ENCODE assay signal across 9 mouse cellular contexts in the genomic region with DNA sequence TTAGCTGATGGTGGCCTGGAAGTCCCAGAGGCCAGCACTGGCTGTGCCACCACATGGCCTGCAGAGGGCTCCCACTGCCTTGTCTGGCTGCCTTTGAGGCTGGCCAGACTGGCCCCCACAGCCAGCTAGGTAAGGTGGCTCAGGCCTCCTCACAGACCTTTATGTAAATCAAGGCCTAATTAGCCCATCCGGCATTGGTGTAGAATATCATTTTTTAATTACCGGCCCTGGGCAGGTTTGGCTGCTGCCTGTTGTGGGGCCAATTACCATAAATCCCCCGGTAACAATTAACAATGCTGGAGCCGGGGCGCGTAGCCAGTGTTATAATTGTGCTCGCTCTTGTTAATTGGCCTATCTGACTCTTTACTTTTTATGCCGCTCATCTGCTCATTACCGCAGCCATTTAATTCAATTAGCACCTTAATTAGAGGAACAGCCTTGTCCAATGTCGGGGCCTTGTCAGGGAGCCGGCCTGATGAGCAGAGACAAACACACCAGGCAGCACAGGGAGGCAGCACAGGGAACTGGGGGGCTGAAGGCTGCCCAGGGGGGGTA.
A peak's percentile ranks its signal among the peaks of the same experiment; 100 is the strongest.
DNase-seq lines count a peak whose midpoint lies in the region; ATAC-seq lines count a peak whose summit lies in the region.
"Had no signal": no experiment of that assay in that cellular context is flagged by ENCODE, and none has a peak within 500 bp of the region (broad histone marks: within the 10 kb centered on the region; RNA-seq: fewer than 3 reads in every experiment).

No protein-coding gene starts in this region.

- no peaks in the 10 kb centered on the region for H3K9me3 ChIP-seq in hindbrain, embryonic 10.5 days
- H3K9me3 ChIP-seq in midbrain, embryonic 14.5 days (ENCODE audit: control insufficient read depth, low read length): no peaks in the 10 kb centered on the region
- H3K9me3 ChIP-seq: liver, embryonic 13.5 days had no signal

- H3K27me3 ChIP-seq in hindbrain, embryonic 10.5 days (ENCODE audit: insufficient read depth, poor library complexity, severe bottlenecking): peaks cover 69% of the 10 kb centered on the region
- peaks cover 22% of the 10 kb centered on the region for H3K27me3 ChIP-seq in midbrain, embryonic 14.5 days (ENCODE audit: control insufficient read depth, insufficient read depth, low read length)

- H3K36me3 ChIP-seq in hindbrain, embryonic 10.5 days: no peaks in the 10 kb centered on the region
- no peaks in the 10 kb centered on the region for H3K36me3 ChIP-seq in midbrain, embryonic 14.5 days (ENCODE audit: control insufficient read depth, insufficient read depth, low read length)
- H3K36me3 ChIP-seq: liver, embryonic 13.5 days had no signal

- DNase-seq in adrenal gland, postnatal 25 days: peak; percentile 16
- no peak for DNase-seq in adrenal gland, adult 18-20 months (ENCODE audit: low spot score in 2 of 2)
- peak; percentile 34 to 39 for DNase-seq in right cerebral cortex, postnatal 10 days (ENCODE audit: low spot score in 2 of 2)
- no peak for DNase-seq in right cerebral cortex, postnatal 25 days
- peak; percentile 20 for DNase-seq in hindbrain, embryonic 10.5 days (ENCODE audit: low spot score)
- DNase-seq in midbrain, embryonic 14.5 days: peak; percentile 72
- DNase-seq in ovary, adult 18-20 months (ENCODE audit: low spot score): no peak
- DNase-seq in ovary, postnatal 10 days (ENCODE audit: low spot score): no peak
- DNase-seq: liver, embryonic 13.5 days had no signal

- no peak overlapping the region for H3K9ac ChIP-seq in midbrain, embryonic 14.5 days (replicated peaks; ENCODE audit: low read length)
- H3K9ac ChIP-seq: liver, embryonic 13.5 days had no signal

- no peak overlapping the region for H3K4me2 ChIP-seq in midbrain, embryonic 14.5 days (ENCODE audit: low read length)
- H3K4me2 ChIP-seq: liver, embryonic 13.5 days had no signal

- H3K4me1 ChIP-seq in hindbrain, embryonic 10.5 days (replicated peaks): peaks cover 29% of the 10 kb centered on the region
- H3K4me1 ChIP-seq in midbrain, embryonic 14.5 days (ENCODE audit: control insufficient read depth, insufficient read depth, low read length): peaks cover 15% of the 10 kb centered on the region
- H3K4me1 ChIP-seq: liver, embryonic 13.5 days had no signal

- 78% methylated on average over 11 of the region's 11 CpGs for WGBS in hindbrain, embryonic 10.5 days
- WGBS in midbrain, embryonic 14.5 days: 45% methylated on average over 11 of the region's 11 CpGs

- H3K4me3 ChIP-seq in hindbrain, embryonic 10.5 days: no peak overlapping the region
- no peak overlapping the region for H3K4me3 ChIP-seq in midbrain, embryonic 14.5 days (replicated peaks; ENCODE audit: low read depth, low read length)
- H3K4me3 ChIP-seq: liver, embryonic 13.5 days had no signal

- ATAC-seq in midbrain, embryonic 14.5 days (ENCODE audit: low FRiP score, low TSS enrichment): peak; percentile 53; the same call in 1 of the 2 replicates

- H3K27ac ChIP-seq in hindbrain, embryonic 10.5 days: no peak overlapping the region
- H3K27ac ChIP-seq in midbrain, embryonic 14.5 days (replicated peaks; ENCODE audit: low read depth, low read length): no peak overlapping the region
- H3K27ac ChIP-seq: liver, embryonic 13.5 days had no signal

Comparison
In these comparisons a context has a peak if more than half of its experiments do, and no peak if none do; other contexts are left out.
1. DNase-seq: peak in adrenal gland, postnatal 25 days (single experiment), right cerebral cortex, postnatal 10 days (2 of 2), hindbrain, embryonic 10.5 days (single experiment) and midbrain, embryonic 14.5 days (single experiment); none in adrenal gland, adult 18-20 months (0 of 2), right cerebral cortex, postnatal 25 days (single experiment), ovary, adult 18-20 months (single experiment) and ovary, postnatal 10 days (single experiment).